In genomic region chr16:63658302-63658974, GRCm38 (mm10) we compare ENCODE assay signal across 13 mouse cellular contexts.
DNase-seq lines count a peak whose midpoint lies in the region; ATAC-seq and TF ChIP-seq lines count a peak whose summit lies in the region.
"Had no signal": no experiment of that assay in that cellular context is flagged by ENCODE, and none has a peak within 500 bp of the region (broad histone marks: within the 10 kb centered on the region; RNA-seq: fewer than 3 reads in every experiment).

No protein-coding gene starts in this region.

- H3K9ac ChIP-seq in limb, embryonic 11.5 days (ENCODE audit: low read length) = no peak overlapping the region
- no peak overlapping the region for H3K9ac ChIP-seq in forebrain, embryonic 16.5 days (replicated peaks; ENCODE audit: low read depth, low read length)
- H3K9ac ChIP-seq in limb, embryonic 12.5 days (replicated peaks) = no peak overlapping the region
- H3K9ac ChIP-seq: limb, embryonic 13.5 days; liver, postnatal 0 days had no signal

- peak; percentile 23 for DNase-seq in limb, embryonic 11.5 days (ENCODE audit: low spot score)
- no peak for DNase-seq in limb, embryonic 10.5 days (ENCODE audit: low spot score)
- DNase-seq in embryo, embryonic 10.5 days (ENCODE audit: low spot score) = peak; percentile 63
- no peak for DNase-seq in left cerebral cortex, adult 2 months (ENCODE audit: extremely low spot score in 1 of 2, low spot score in 2 of 2)
- no peak for DNase-seq in c-Kit-positive CD71-positive TER-119-positive erythroid progenitor cells, embryonic 14.5 days (ENCODE audit: low spot score)
- no peak for DNase-seq in heart, postnatal 36 days
- DNase-seq: B cell, adult 2 months; cerebellum, adult 8-10 months; liver, postnatal 0 days; thymus, postnatal 4 days had no signal

- intact Hi-C loops in left cerebral cortex, adult 2 months (cut with DNase I) = no loop called here
- intact Hi-C loops in heart, postnatal 36 days (cut with DNase I) = no loop called here

- ATAC-seq in limb, embryonic 11.5 days (ENCODE audit: insufficient number of reproducible peaks, low FRiP score, low TSS enrichment, low read depth) = no peak
- ATAC-seq in forebrain, embryonic 16.5 days = peak; percentile 39; the same call in 1 of the 2 replicates
- 0 out of 2 replicates have a peak, but pooled peaks have one; percentile 10 for ATAC-seq in limb, embryonic 12.5 days (ENCODE audit: insufficient number of reproducible peaks, insufficient read depth, low FRiP score, low TSS enrichment, low read depth)
- ATAC-seq: liver, postnatal 0 days had no signal

- 0 out of 2 replicates have a peak, but pooled peaks cover 3% of the 10 kb centered on the region for H3K4me1 ChIP-seq in limb, embryonic 11.5 days (ENCODE audit: control insufficient read depth, insufficient read depth, low read length)
- H3K4me1 ChIP-seq in limb, embryonic 10.5 days = peaks cover 18% of the 10 kb centered on the region
- H3K4me1 ChIP-seq in forebrain, embryonic 16.5 days (replicated peaks; ENCODE audit: control insufficient read depth, insufficient read depth, low read length) = peaks cover 11% of the 10 kb centered on the region
- peaks cover 11% of the 10 kb centered on the region; the same call in 1 of the 2 replicates for H3K4me1 ChIP-seq in limb, embryonic 12.5 days (replicated peaks)

- H3K36me3 ChIP-seq in limb, embryonic 11.5 days (ENCODE audit: control insufficient read depth, insufficient read depth, low read length) = no peaks in the 10 kb centered on the region
- no peaks in the 10 kb centered on the region for H3K36me3 ChIP-seq in limb, embryonic 10.5 days
- H3K36me3 ChIP-seq in forebrain, embryonic 16.5 days (ENCODE audit: control insufficient read depth, insufficient read depth) = no peaks in the 10 kb centered on the region
- no peaks in the 10 kb centered on the region for H3K36me3 ChIP-seq in limb, embryonic 12.5 days
- H3K36me3 ChIP-seq: limb, embryonic 13.5 days had no signal

- H3K9me3 ChIP-seq in limb, embryonic 11.5 days (ENCODE audit: control insufficient read depth, low read length) = no peaks in the 10 kb centered on the region
- H3K9me3 ChIP-seq in limb, embryonic 10.5 days (replicated peaks) = no peaks in the 10 kb centered on the region
- no peaks in the 10 kb centered on the region for H3K9me3 ChIP-seq in forebrain, embryonic 16.5 days (ENCODE audit: control insufficient read depth, low read length)
- H3K9me3 ChIP-seq in limb, embryonic 12.5 days = no peaks in the 10 kb centered on the region
- H3K9me3 ChIP-seq: limb, embryonic 13.5 days had no signal

- TF ChIP-seq CTCF in left cerebral cortex, adult 2 months (IDR thresholded peaks at IDR 0.05) = no peak

- no peak overlapping the region for H3K4me3 ChIP-seq in limb, embryonic 11.5 days (ENCODE audit: low read depth, low read length)
- H3K4me3 ChIP-seq in limb, embryonic 10.5 days = no peak overlapping the region
- no peak overlapping the region for H3K4me3 ChIP-seq in forebrain, embryonic 16.5 days (replicated peaks; ENCODE audit: low read length)
- no peak overlapping the region for H3K4me3 ChIP-seq in limb, embryonic 12.5 days (replicated peaks)
- H3K4me3 ChIP-seq in left cerebral cortex, adult 2 months = no peak overlapping the region
- H3K4me3 ChIP-seq: limb, embryonic 13.5 days had no signal

- WGBS in limb, embryonic 11.5 days = 8% methylated on average over 4 of the region's 4 CpGs
- WGBS in limb, embryonic 10.5 days = 21% methylated on average over 4 of the region's 4 CpGs
- WGBS in forebrain, embryonic 16.5 days = 12% methylated on average over 4 of the region's 4 CpGs
- WGBS in limb, embryonic 12.5 days = 11% methylated on average over 4 of the region's 4 CpGs

- H3K27ac ChIP-seq in limb, embryonic 11.5 days (replicated peaks; ENCODE audit: low read depth, low read length) = no peak overlapping the region
- H3K27ac ChIP-seq in limb, embryonic 10.5 days = no peak overlapping the region; the same call in 1 of the 2 replicates
- H3K27ac ChIP-seq in forebrain, embryonic 16.5 days (ENCODE audit: low read length) = peak overlapping the region; percentile 18; the same call in 1 of the 2 replicates
- no peak overlapping the region for H3K27ac ChIP-seq in limb, embryonic 12.5 days
- no peak overlapping the region for H3K27ac ChIP-seq in left cerebral cortex, adult 2 months
- H3K27ac ChIP-seq: limb, embryonic 13.5 days had no signal

- no peaks in the 10 kb centered on the region for H3K27me3 ChIP-seq in limb, embryonic 11.5 days (ENCODE audit: control insufficient read depth, insufficient read depth, low read length)
- H3K27me3 ChIP-seq in limb, embryonic 10.5 days (ENCODE audit: low read depth, poor library complexity, severe bottlenecking) = no peaks in the 10 kb centered on the region
- no peaks in the 10 kb centered on the region for H3K27me3 ChIP-seq in forebrain, embryonic 16.5 days (replicated peaks; ENCODE audit: control insufficient read depth, insufficient read depth, low read length)
- peaks cover 3% of the 10 kb centered on the region; the same call in 1 of the 2 replicates for H3K27me3 ChIP-seq in limb, embryonic 12.5 days
- H3K27me3 ChIP-seq: limb, embryonic 13.5 days had no signal

- no peak overlapping the region for H3K4me2 ChIP-seq in limb, embryonic 11.5 days (ENCODE audit: low read depth, severe bottlenecking)
- H3K4me2 ChIP-seq in forebrain, embryonic 16.5 days (ENCODE audit: low read length) = no peak overlapping the region
- H3K4me2 ChIP-seq in limb, embryonic 12.5 days = no peak overlapping the region
- H3K4me2 ChIP-seq: limb, embryonic 13.5 days had no signal

Comparison
In these comparisons a context has a peak if more than half of its experiments do, and no peak if none do; other contexts are left out.
1. DNase-seq: peak in limb, embryonic 11.5 days (single experiment) and embryo, embryonic 10.5 days (single experiment); none in limb, embryonic 10.5 days (single experiment), left cerebral cortex, adult 2 months (0 of 2), c-Kit-positive CD71-positive TER-119-positive erythroid progenitor cells, embryonic 14.5 days (single experiment) and heart, postnatal 36 days (0 of 2).